In genomic region chr1:167308261-167309054, GRCm38 (mm10) we compare ENCODE assay signal across 8 mouse cellular contexts. TPM values are rescaled to one million over a fixed set of nuclear protein-coding genes. Genes with fewer than 3 reads are reported as not detected.
A peak's percentile ranks its signal among the peaks of the same experiment; 100 is the strongest.
DNase-seq lines count a peak whose midpoint lies in the region; ATAC-seq lines count a peak whose summit lies in the region.

Tmco1 (plus strand) TSS chr1:167308378.

- DNase-seq in adrenal gland, adult (ENCODE audit: inconsistent age in 2 of 2, low spot score in 1 of 2), result peak; percentile 98 to 99
- peak; percentile 97 for DNase-seq in embryo, embryonic 10.5 days (ENCODE audit: low spot score)
- peak; percentile 97 for DNase-seq in gastrocnemius, postnatal 25 days
- DNase-seq in intestine, embryonic 14.5 days (ENCODE audit: low spot score), result peak; percentile 98
- DNase-seq in left cerebral cortex, postnatal 14 days (ENCODE audit: low spot score in 2 of 2), result peak; percentile 98 to 99
- peak; percentile 96 for DNase-seq in mesoderm, embryonic 11.5 days (ENCODE audit: low read depth, low spot score)
- DNase-seq in right cerebral cortex, postnatal 36 days (ENCODE audit: low spot score in 2 of 2), result peak; percentile 95 to 96
- peak; percentile 95 for DNase-seq in yolk sac, embryonic 10.5 days (ENCODE audit: low spot score)

- 0 out of 2 replicates have a peak, but pooled peaks cover 6% of the 10 kb centered on the region for H3K36me3 ChIP-seq in intestine, embryonic 14.5 days (ENCODE audit: control insufficient read depth, insufficient read depth, low read length)

- ATAC-seq in intestine, embryonic 14.5 days (replicated peaks; ENCODE audit: low FRiP score, low TSS enrichment, low read depth), result peak; percentile 97

- WGBS in intestine, embryonic 14.5 days, result under 1% methylated on average over 81 of the region's 82 CpGs

- H3K9ac ChIP-seq in intestine, embryonic 14.5 days (ENCODE audit: low read length), result peak within 1 kb of the TSS; percentile 94

- H3K9me3 ChIP-seq in intestine, embryonic 14.5 days (ENCODE audit: control insufficient read depth, low read length), result no peaks in the 10 kb centered on the region

- peak within 1 kb of the TSS; percentile 92 for H3K27ac ChIP-seq in intestine, embryonic 14.5 days (ENCODE audit: low read depth)

- no peaks in the 10 kb centered on the region for H3K4me1 ChIP-seq in intestine, embryonic 14.5 days (replicated peaks; ENCODE audit: control insufficient read depth, insufficient read depth, low read length)

- intact Hi-C loops in left cerebral cortex, postnatal 14 days (cut with DNase I), result no loop called here

- no peaks in the 10 kb centered on the region for H3K27me3 ChIP-seq in intestine, embryonic 14.5 days (replicated peaks; ENCODE audit: control insufficient read depth, insufficient read depth, low read length)

- H3K4me3 ChIP-seq in intestine, embryonic 14.5 days (ENCODE audit: low read depth, low read length), result peak within 1 kb of the TSS; percentile 72

- peak within 1 kb of the TSS; percentile 74 for H3K4me2 ChIP-seq in intestine, embryonic 14.5 days (ENCODE audit: low read length)

RNA-seq across cellular contexts. Expression of gene Tmco1, which starts in this region (rescaled TPM):
- total RNA-seq in gastrocnemius, postnatal 25 days (2021), result 10 to 100 TPM; 32.6 to 41.3 TPM
- polyA plus RNA-seq in intestine, embryonic 14.5 days (2014; fragmentation: Nextera tagmentation; extraction: Ambion mirVana), result 94.9 and 99.4 TPM in 2 replicates
- total RNA-seq in left cerebral cortex, postnatal 14 days (2021), result 10 to 100 TPM; 44.0 to 46.4 TPM

Comparison
In these comparisons a context has a peak if more than half of its experiments do, and no peak if none do; other contexts are left out.
1. Peak in every context shown above with its lines: DNase-seq, ATAC-seq, H3K4me3 ChIP-seq and H3K27ac ChIP-seq.